Mouse (Mus musculus) left cerebral cortex, adult 2 months (tissue): ENCODE measurements at regions not wholly inside any gene's neighbourhood (a gene's known extent, or its start where the extent isn't known, plus 50 kb on each side); places are given as distances from the start of the nearest gene placed in this dataset.
A peak's percentile ranks its signal among the peaks of the same experiment; 100 is the strongest.

Source experiments
- DNase-seq, 2 experiments: peaks; one replicate each; pipeline ENCODE4 v3.0.0; 2021 to 2022; ENCODE audit warnings: low spot score in 2 of 2, mixed read lengths in 1 of 2; ENCODE audit errors: extremely low spot score in 1 of 2
- H3K27ac ChIP-seq: fragments of 200-600 bp; 2 replicates; pipeline ENCODE4 v1.8.1; 2022
- H3K4me3 ChIP-seq: fragments of 200-600 bp; 2 replicates; pipeline ENCODE4 v1.8.1; 2022
- CTCF ChIP-seq: fragments of 200-600 bp; IDR thresholded peaks from 2 replicates; pipeline ENCODE4 v1.8.1; 2022; ENCODE audit warnings: antibody characterized with exemption, mild to moderate bottlenecking, moderate library complexity
- intact Hi-C: fragments of 180-260 bp; cut with DNase I; formaldehyde crosslinking; loops from one replicate; pipeline ENCODE4 v1.15.1; 2025

DNA sequence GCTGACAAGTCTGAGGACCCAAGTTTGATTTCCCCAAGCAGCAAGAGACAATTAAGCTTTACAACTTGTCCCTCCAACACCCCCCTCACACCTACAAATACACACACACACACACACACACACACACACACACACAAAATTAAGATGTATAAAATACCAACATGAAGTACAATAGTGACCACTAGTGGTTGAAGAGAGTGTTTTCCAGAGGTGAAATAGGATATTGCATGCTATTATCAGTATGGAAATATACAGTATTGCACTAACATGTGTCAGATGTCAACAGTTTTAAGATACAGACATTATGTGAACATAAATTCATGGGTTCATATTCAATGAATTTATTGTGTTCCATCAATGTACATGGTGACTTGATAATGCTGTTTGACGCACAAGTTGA is 685.7 kb upstream of the Cdh6 start:
- intact Hi-C loops: loop anchor here (5.0 kb wide), 2 partner anchors 677 to 772 kb away; no protein-coding TSS in a partner anchor
- H3K4me3 ChIP-seq: no peak overlapping the region
- H3K27ac ChIP-seq: no peak overlapping the region
- DNase-seq: no peak
- peak; percentile 64 for TF ChIP-seq CTCF

- no peak for DNase-seq
- H3K27ac ChIP-seq: no peak overlapping the region
- intact Hi-C loops: no loop called here
- H3K4me3 ChIP-seq: no peak overlapping the region
- no peak for TF ChIP-seq CTCF
These were observed 680.8 kb upstream of the Cdh6 start for GRCm38 (mm10) chr15:13854095-13854836.
